Mouse (Mus musculus) midbrain, embryonic 16.5 days (tissue): ENCODE measurements around the gene Gpr84. TPM values are rescaled to one million over a fixed set of nuclear protein-coding genes. Genes with fewer than 3 reads are reported as not detected.

ENCODE experiments used
- ATAC-seq: fragments of 200-750 bp; cut with Nextera tagmentation; 2 replicates; pipeline ENCODE4 v1.8.0; 2017; ENCODE audit warnings: moderate TSS enrichment
- H3K27ac ChIP-seq: fragments of 300-500 bp; sonication (generic); 2 replicates; pipeline ENCODE4 v1.5.1; 2014; ENCODE audit warnings: mild to moderate bottlenecking, low read length, mixed read lengths
- H3K27me3 ChIP-seq: fragments of 300-500 bp; sonication (generic); 2 replicates; pipeline ENCODE4 v1.6.1; 2014; ENCODE audit warnings: low read depth, low read length, mixed read lengths; ENCODE audit not compliant: control insufficient read depth, insufficient read depth
- H3K36me3 ChIP-seq: fragments of 300-500 bp; sonication (generic); 2 replicates; pipeline ENCODE4 v1.6.1; 2014; ENCODE audit warnings: mild to moderate bottlenecking, low read length, moderate library complexity, mixed read lengths; ENCODE audit not compliant: control insufficient read depth, insufficient read depth
- H3K4me1 ChIP-seq: fragments of 300-500 bp; sonication (generic); 2 replicates; pipeline ENCODE4 v1.6.1; 2014; ENCODE audit warnings: mild to moderate bottlenecking, low read length, mixed read lengths; ENCODE audit not compliant: control insufficient read depth, insufficient read depth
- H3K4me2 ChIP-seq: fragments of 300-500 bp; sonication (generic); 2 replicates; pipeline ENCODE4 v1.6.1; 2014; ENCODE audit warnings: mild to moderate bottlenecking, low read length, mixed read lengths
- H3K4me3 ChIP-seq: fragments of 300-500 bp; sonication (generic); 2 replicates; pipeline ENCODE4 v1.5.1; 2014; ENCODE audit warnings: low read depth, mild to moderate bottlenecking, low read length, moderate library complexity, mixed read lengths
- H3K9ac ChIP-seq: fragments of 300-500 bp; sonication (generic); 2 replicates; pipeline ENCODE4 v1.6.1; 2014; ENCODE audit warnings: low read depth, low read length, mixed read lengths
- H3K9me3 ChIP-seq: fragments of 300-500 bp; sonication (generic); replicated peaks from 2 replicates; pipeline ENCODE4 v1.6.1; 2014; ENCODE audit warnings: mild to moderate bottlenecking, low read length, mixed read lengths; ENCODE audit not compliant: control insufficient read depth, poor library complexity, severe bottlenecking
- WGBS: fragments of 180-500 bp; shearing (Covaris S2); extraction: QIAGEN DNeasy Blood & Tissue Kit; methylation state at CpG from one replicate; pipeline ENCODE4 v1.1.7; 2014; 5-methylcytosine and 5-hydroxymethylcytosine counted together
- polyA plus RNA-seq: library from polyadenylated mRNA; unstranded; fragments of >200 nt; fragmentation: Nextera tagmentation; extraction: Ambion mirVana; gene quantifications from 2 replicates; pipeline ENCODE4 v1.2.1, GENCODE M21; 2015

Gene Gpr84
- 0.40 and 0.64 TPM in 2 replicates for polyA plus RNA-seq

- Histone ChIP-seq H3K27ac (no peak within 1 kb of the TSS), H3K9me3 (no peaks in the 10 kb centered on the region), H3K4me3 (no peak within 1 kb of the TSS), H3K27me3 (no peaks in the 10 kb centered on the region; the same call in 1 of the 2 replicates), H3K36me3 (peaks cover 8% of the 10 kb centered on the region; the same call in 1 of the 2 replicates), H3K9ac (0 out of 2 replicates have a peak within 1 kb of the TSS, but pooled peaks have one; percentile 6), H3K4me1 (peaks cover 32% of the 10 kb centered on the region), H3K4me2 (no peak within 1 kb of the TSS)
- 65% methylated on average over 6 of the region's 6 CpGs for WGBS
- ATAC-seq, result no peak
Observed at GRCm38 (mm10) chr15:103310365-103310910, at the start of gene Gpr84. Gene Gpr84, minus strand, starts transcription at chr15:103310612.

GRCm38 (mm10) chr15:103359869-103360602 lies 49.6 kb upstream of the Gpr84 start:
- Histone ChIP-seq H3K27ac (no peak overlapping the region), H3K4me1 (no peaks in the 10 kb centered on the region), H3K36me3 (no peaks in the 10 kb centered on the region), H3K9ac (no peak overlapping the region), H3K27me3 (no peaks in the 10 kb centered on the region), H3K9me3 (no peaks in the 10 kb centered on the region), H3K4me2 (no peak overlapping the region), H3K4me3 (no peak overlapping the region)
- WGBS, result 93% methylated on average over 5 of the region's 5 CpGs
- ATAC-seq, result no peak

- Histone ChIP-seq H3K9ac (no peak overlapping the region), H3K9me3 (no peaks in the 10 kb centered on the region), H3K4me2 (no peak overlapping the region), H3K27ac (no peak overlapping the region), H3K36me3 (no peaks in the 10 kb centered on the region), H3K27me3 (no peaks in the 10 kb centered on the region), H3K4me3 (no peak overlapping the region), H3K4me1 (no peaks in the 10 kb centered on the region)
- 71% methylated on average over 1 of the region's 1 CpGs for WGBS
- 0 out of 2 replicates have a peak, but pooled peaks have one; percentile 26 for ATAC-seq
Observed at GRCm38 (mm10) chr15:103359122-103359510, 48.7 kb upstream of the Gpr84 start.

- Histone ChIP-seq H3K27me3 (no peaks in the 10 kb centered on the region), H3K4me3 (no peak overlapping the region), H3K27ac (no peak overlapping the region), H3K36me3 (no peaks in the 10 kb centered on the region), H3K4me1 (no peaks in the 10 kb centered on the region), H3K4me2 (no peak overlapping the region), H3K9me3 (no peaks in the 10 kb centered on the region), H3K9ac (no peak overlapping the region)
- 37% methylated on average over 4 of the region's 4 CpGs for WGBS
- ATAC-seq, result 0 out of 2 replicates have a peak, but pooled peaks have one; percentile 22
Observed at GRCm38 (mm10) chr15:103358278-103359121, 48.1 kb upstream of the Gpr84 start.

GRCm38 (mm10) chr15:103357817-103358216 lies 47.4 kb upstream of the Gpr84 start:
- ATAC-seq, result no peak
- no peaks in the 10 kb centered on the region for H3K9me3 ChIP-seq
- no peak overlapping the region for H3K9ac ChIP-seq
- 88% methylated on average over 4 of the region's 4 CpGs for WGBS
- H3K4me3 ChIP-seq, result no peak overlapping the region
- no peaks in the 10 kb centered on the region for H3K27me3 ChIP-seq
- H3K36me3 ChIP-seq, result no peaks in the 10 kb centered on the region
- no peak overlapping the region for H3K4me2 ChIP-seq
- no peaks in the 10 kb centered on the region for H3K4me1 ChIP-seq
- no peak overlapping the region for H3K27ac ChIP-seq

GRCm38 (mm10) chr15:103356130-103356529 lies 45.7 kb upstream of the Gpr84 start:
- Histone ChIP-seq H3K27ac (no peak overlapping the region), H3K9ac (no peak overlapping the region), H3K4me3 (no peak overlapping the region), H3K36me3 (no peaks in the 10 kb centered on the region), H3K4me1 (no peaks in the 10 kb centered on the region), H3K9me3 (no peaks in the 10 kb centered on the region), H3K27me3 (no peaks in the 10 kb centered on the region), H3K4me2 (no peak overlapping the region)
- WGBS, result 82% methylated on average over 4 of the region's 4 CpGs
- no peak for ATAC-seq

- ATAC-seq, result no peak
- Histone ChIP-seq H3K9me3 (no peaks in the 10 kb centered on the region), H3K9ac (no peak overlapping the region), H3K36me3 (no peaks in the 10 kb centered on the region), H3K4me2 (no peak overlapping the region), H3K4me1 (no peaks in the 10 kb centered on the region), H3K27me3 (no peaks in the 10 kb centered on the region), H3K4me3 (no peak overlapping the region), H3K27ac (no peak overlapping the region)
- WGBS, result 80% methylated on average over 4 of the region's 4 CpGs
Observed at GRCm38 (mm10) chr15:103355420-103355819, 45.0 kb upstream of the Gpr84 start.

GRCm38 (mm10) chr15:103354690-103355089 lies 44.3 kb upstream of the Gpr84 start:
- 86% methylated on average over 2 of the region's 2 CpGs for WGBS
- H3K9me3 ChIP-seq, result no peaks in the 10 kb centered on the region
- ATAC-seq, result no peak
- no peaks in the 10 kb centered on the region for H3K27me3 ChIP-seq
- H3K9ac ChIP-seq, result no peak overlapping the region
- no peaks in the 10 kb centered on the region for H3K4me1 ChIP-seq
- H3K36me3 ChIP-seq, result no peaks in the 10 kb centered on the region
- no peak overlapping the region for H3K27ac ChIP-seq
- no peak overlapping the region for H3K4me3 ChIP-seq
- H3K4me2 ChIP-seq, result no peak overlapping the region
